Mouse (Mus musculus) kidney, postnatal 0 days (tissue): ENCODE results near the gene Gm28729. TPM values are rescaled to one million over a fixed set of nuclear protein-coding genes. Genes with fewer than 3 reads are reported as not detected.

ENCODE experiments used
- ATAC-seq: fragments of 200-750 bp; cut with Nextera tagmentation; replicated peaks from 2 replicates; pipeline ENCODE4 v1.8.0; 2017; ENCODE audit warnings: low read depth, moderate number of reproducible peaks, moderate TSS enrichment, moderate library complexity; ENCODE audit not compliant: low FRiP score
- DNase-seq: peaks from one replicate; pipeline ENCODE4 v3.0.0-alpha.2; 2016; ENCODE audit warnings: low spot score
- H3K27ac ChIP-seq: fragments of 300-500 bp; sonication (generic); 2 replicates; pipeline ENCODE4 v1.5.1; 2014; ENCODE audit warnings: mild to moderate bottlenecking
- H3K27me3 ChIP-seq: fragments of 300-500 bp; sonication (generic); 2 replicates; pipeline ENCODE4 v1.6.1; 2014; ENCODE audit warnings: low read length, mixed read lengths; ENCODE audit not compliant: insufficient read depth
- H3K36me3 ChIP-seq: fragments of 300-500 bp; sonication (generic); 2 replicates; pipeline ENCODE4 v1.6.1; 2014; ENCODE audit warnings: low read length, mixed read lengths; ENCODE audit not compliant: insufficient read depth
- H3K4me1 ChIP-seq: fragments of 300-500 bp; sonication (generic); replicated peaks from 2 replicates; pipeline ENCODE4 v1.6.1; 2014; ENCODE audit warnings: antibody characterized with exemption, low read length, mixed read lengths; ENCODE audit not compliant: insufficient read depth
- H3K4me2 ChIP-seq: fragments of 300-500 bp; sonication (generic); 2 replicates; pipeline ENCODE4 v1.6.1; 2014; ENCODE audit warnings: mild to moderate bottlenecking, low read length, moderate library complexity, mixed read lengths
- H3K4me3 ChIP-seq: fragments of 300-500 bp; sonication (generic); replicated peaks from 2 replicates; pipeline ENCODE4 v1.5.1; 2014; ENCODE audit warnings: low read depth, low read length
- H3K9ac ChIP-seq: fragments of 300-500 bp; sonication (generic); 2 replicates; pipeline ENCODE4 v1.6.1; 2014; ENCODE audit warnings: low read depth, low read length
- H3K9me3 ChIP-seq: fragments of 300-500 bp; sonication (generic); replicated peaks from 2 replicates; pipeline ENCODE4 v1.6.1; 2016; ENCODE audit warnings: low read length, inconsistent platforms, mixed read lengths
- CTCF ChIP-seq: IDR thresholded peaks from 2 replicates; pipeline ENCODE4 v1.5.1; 2016; ENCODE audit warnings: antibody characterized with exemption, low read depth, mild to moderate bottlenecking, moderate library complexity
- WGBS: fragments of 180-500 bp; shearing (Covaris S2); extraction: QIAGEN DNeasy Blood & Tissue Kit; methylation state at CpG from one replicate; pipeline ENCODE4 v1.1.7; 2014; 5-methylcytosine and 5-hydroxymethylcytosine counted together
- polyA plus RNA-seq: library from polyadenylated mRNA; unstranded; fragments of >200 nt; fragmentation: Nextera tagmentation; extraction: Ambion mirVana; gene quantifications from 2 replicates; pipeline ENCODE4 v1.2.1, GENCODE M21; 2015

The Gm28729 gene
- polyA plus RNA-seq, 1 experiment from 2014 or later: 0.09 TPM

DNA sequence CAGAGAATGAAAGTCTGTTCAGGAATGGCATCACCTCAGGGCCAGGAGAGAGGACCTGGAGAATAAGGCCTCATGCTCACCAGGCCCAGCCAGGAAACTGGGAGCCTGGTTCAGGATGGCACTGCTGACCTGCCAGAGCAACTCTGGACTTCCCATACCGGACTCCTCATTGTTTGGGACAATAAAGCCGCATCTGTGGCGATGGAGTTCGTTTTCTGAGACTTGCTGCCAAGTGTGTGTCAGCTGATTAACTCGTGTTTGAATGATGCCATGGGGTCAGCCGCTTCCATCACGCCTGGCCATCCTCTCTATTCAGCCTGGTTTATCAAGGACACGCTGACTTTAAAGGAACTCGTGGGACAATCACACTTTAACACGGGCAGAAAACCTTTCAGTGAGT lies 61.4 kb downstream of the Gm28729 start:
- H3K36me3 ChIP-seq: 0 out of 2 replicates have a peak, but pooled peaks cover 10% of the 10 kb centered on the region
- no peak overlapping the region for H3K27ac ChIP-seq
- no peaks in the 10 kb centered on the region for H3K27me3 ChIP-seq
- H3K4me3 ChIP-seq: no peak overlapping the region
- ATAC-seq: no peak
- H3K4me2 ChIP-seq: no peak overlapping the region
- no peak for DNase-seq
- TF ChIP-seq CTCF: no peak
- no peak overlapping the region for H3K9ac ChIP-seq
- no peaks in the 10 kb centered on the region for H3K4me1 ChIP-seq
- H3K9me3 ChIP-seq: no peaks in the 10 kb centered on the region
- 72% methylated on average over 10 of the region's 10 CpGs for WGBS

DNA sequence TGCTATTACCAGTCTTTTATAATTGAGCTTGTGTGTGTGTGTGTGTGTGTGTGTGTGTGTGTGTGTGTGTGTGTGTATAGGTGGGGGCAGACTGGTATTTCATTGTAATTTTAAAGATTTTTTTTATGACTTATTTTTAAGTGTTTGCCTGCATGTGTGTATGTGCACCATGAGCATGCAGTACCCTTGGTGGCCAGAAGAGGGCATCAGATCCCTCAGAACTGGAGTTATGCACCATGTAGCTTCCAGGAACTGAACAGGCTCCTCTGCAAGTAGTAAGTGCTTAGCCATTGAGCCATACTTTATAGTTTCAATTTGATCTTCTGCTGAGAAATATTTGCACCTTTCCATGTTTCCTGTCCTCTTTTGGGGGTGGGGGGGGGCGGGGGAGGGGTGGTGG lies 63.5 kb downstream of the Gm28729 start:
- no peak overlapping the region for H3K4me2 ChIP-seq
- DNase-seq (no peak), ATAC-seq (no peak)
- no peak overlapping the region for H3K9ac ChIP-seq
- 43% methylated on average over 1 of the region's 1 CpGs for WGBS
- no peaks in the 10 kb centered on the region for H3K4me1 ChIP-seq
- TF ChIP-seq CTCF: peak; percentile 49; the same call in 1 of the 2 replicates
- H3K27ac ChIP-seq: no peak overlapping the region
- no peak overlapping the region for H3K4me3 ChIP-seq
- no peaks in the 10 kb centered on the region for H3K27me3 ChIP-seq
- H3K9me3 ChIP-seq: no peaks in the 10 kb centered on the region
- no peaks in the 10 kb centered on the region for H3K36me3 ChIP-seq

DNA sequence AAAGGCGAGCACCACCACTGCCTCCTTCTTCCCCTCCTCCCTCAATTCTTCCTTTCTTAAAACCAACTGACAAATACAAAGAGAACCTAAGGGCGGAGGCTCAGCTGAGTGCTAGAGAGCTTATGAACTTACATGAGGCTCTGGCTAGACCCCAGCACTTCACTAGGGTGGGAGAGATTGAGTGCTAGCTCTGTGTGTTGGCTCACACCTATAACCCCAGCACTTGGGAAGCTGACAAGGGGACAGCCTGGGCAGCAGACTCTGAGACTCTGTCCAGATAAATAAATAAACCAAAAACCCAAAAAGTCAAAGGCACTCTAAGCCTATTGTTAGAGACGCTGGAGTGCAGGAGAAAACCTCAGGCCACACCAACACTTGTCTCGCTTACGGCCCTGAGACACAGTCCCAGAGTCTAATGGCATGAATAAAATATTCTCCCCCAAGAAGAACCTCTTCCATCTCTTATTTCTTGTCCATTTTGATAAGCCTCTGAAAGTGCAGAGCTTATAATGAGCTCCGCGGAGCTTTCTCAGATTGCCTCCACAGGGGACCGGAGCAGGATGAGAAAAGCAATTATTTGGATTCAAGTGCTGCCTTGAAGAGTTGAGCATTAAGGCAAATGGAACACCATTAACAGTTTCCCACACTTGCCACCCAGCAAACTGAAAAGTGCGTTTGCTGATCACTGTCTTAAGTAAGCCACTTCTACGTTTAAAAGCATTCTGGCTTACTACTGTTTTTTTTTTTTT lies 64.8 kb downstream of the Gm28729 start:
- Histone ChIP-seq H3K27ac (no peak overlapping the region), H3K27me3 (no peaks in the 10 kb centered on the region), H3K4me3 (no peak overlapping the region), H3K4me2 (no peak overlapping the region), H3K36me3 (no peaks in the 10 kb centered on the region), H3K9me3 (no peaks in the 10 kb centered on the region), H3K9ac (no peak overlapping the region), H3K4me1 (no peaks in the 10 kb centered on the region)
- DNase-seq: no peak
- no peak for ATAC-seq
- TF ChIP-seq CTCF: no peak
- WGBS: 90% methylated on average over 10 of the region's 10 CpGs

DNA sequence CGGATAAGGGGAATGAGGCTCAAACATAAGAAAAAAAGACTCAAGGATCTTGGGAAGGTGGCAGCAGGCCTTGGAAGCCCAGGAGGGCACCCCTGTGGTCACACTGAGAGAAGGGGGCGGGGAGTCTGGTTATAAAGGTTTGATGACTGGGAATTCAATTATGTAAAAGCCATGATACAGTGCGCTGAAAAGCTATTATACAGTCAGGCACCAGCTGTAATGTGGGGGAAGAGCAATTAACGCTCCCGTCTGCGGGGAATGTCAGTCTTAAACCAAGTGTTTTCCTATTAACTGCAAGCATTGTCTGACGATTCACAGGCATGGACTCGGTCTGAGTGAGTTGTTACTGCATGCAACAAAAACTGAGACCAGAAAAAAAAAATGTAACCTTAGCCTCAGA lies 69.4 kb downstream of the Gm28729 start:
- no peak overlapping the region for H3K27ac ChIP-seq
- H3K4me2 ChIP-seq: no peak overlapping the region
- H3K9me3 ChIP-seq: no peaks in the 10 kb centered on the region
- H3K36me3 ChIP-seq: no peaks in the 10 kb centered on the region
- no peak for ATAC-seq
- no peak for DNase-seq
- WGBS: 58% methylated on average over 8 of the region's 8 CpGs
- H3K4me1 ChIP-seq: no peaks in the 10 kb centered on the region
- TF ChIP-seq CTCF: no peak
- H3K4me3 ChIP-seq: no peak overlapping the region
- no peak overlapping the region for H3K9ac ChIP-seq
- no peaks in the 10 kb centered on the region for H3K27me3 ChIP-seq

DNA sequence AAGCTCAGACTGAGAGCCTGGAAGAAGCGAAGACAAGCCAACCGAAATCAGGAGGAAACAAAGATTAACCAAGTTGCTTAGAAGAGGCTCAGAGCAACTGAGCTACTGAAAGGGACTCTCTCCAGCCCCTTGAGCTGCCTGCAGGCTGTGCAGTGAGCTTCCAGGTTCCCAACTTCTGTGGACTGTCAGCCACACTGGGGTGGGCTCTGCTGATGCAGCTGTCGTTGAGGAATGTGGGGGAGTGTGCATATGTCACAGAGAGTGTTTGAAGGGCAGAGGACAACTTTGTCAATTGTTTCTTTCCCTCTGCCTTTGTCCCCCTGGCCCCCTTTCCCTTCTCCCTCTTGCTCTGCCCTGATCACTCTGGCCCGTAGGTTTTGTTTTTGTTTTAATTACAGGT lies 72.1 kb downstream of the Gm28729 start:
- DNase-seq (no peak), ATAC-seq (no peak)
- H3K9ac ChIP-seq: no peak overlapping the region
- no peaks in the 10 kb centered on the region for H3K27me3 ChIP-seq
- 65% methylated on average over 4 of the region's 4 CpGs for WGBS
- no peak for TF ChIP-seq CTCF
- H3K9me3 ChIP-seq: no peaks in the 10 kb centered on the region
- no peaks in the 10 kb centered on the region for H3K4me1 ChIP-seq
- H3K4me3 ChIP-seq: no peak overlapping the region
- no peak overlapping the region for H3K27ac ChIP-seq
- no peak overlapping the region for H3K4me2 ChIP-seq
- H3K36me3 ChIP-seq: no peaks in the 10 kb centered on the region

DNA sequence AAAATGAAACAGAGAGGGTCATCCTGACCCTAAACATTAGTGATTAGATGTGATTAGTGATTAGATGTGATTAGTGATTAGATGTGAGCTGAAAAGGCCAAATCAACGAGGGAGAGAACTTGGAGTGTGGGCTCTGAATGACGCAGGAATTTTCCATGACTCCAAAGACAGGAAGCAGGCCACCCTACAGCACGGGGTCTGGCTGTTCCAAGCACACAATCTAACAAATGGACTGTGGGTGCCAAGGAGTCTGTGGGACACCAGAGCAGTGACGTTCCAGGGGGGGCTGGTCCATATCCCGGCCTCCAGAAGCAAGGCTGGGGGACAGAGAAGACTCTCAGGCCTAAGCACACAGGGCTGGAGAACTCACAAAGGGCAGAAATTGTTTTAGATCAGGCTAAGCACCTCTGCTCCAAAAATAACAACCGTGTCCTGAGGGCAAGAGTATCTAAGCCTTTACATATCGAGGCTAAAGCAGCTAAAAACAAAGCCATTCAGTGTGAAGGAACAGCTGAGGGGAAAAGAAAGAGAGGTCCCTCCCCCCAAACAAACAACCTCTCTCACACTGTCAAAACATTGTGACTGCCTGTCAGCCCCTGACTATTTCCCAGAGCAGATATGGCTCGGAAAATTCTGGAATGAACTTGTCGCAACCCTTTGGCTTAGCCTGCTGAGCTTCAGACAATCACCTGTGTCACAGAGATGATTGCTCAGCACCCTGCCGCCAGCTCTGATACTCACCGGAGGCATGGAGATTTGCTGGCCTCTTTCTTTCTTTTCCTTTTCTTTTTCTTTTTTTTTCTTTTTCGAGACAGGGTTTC lies 74.0 kb downstream of the Gm28729 start:
- no peaks in the 10 kb centered on the region for H3K9me3 ChIP-seq
- H3K27me3 ChIP-seq: no peaks in the 10 kb centered on the region
- H3K36me3 ChIP-seq: no peaks in the 10 kb centered on the region
- TF ChIP-seq CTCF: no peak
- WGBS: 51% methylated on average over 12 of the region's 12 CpGs
- 0 out of 2 replicates have a peak overlapping the region, but pooled peaks have one; percentile 6 for H3K27ac ChIP-seq
- H3K4me1 ChIP-seq: no peaks in the 10 kb centered on the region
- H3K4me3 ChIP-seq: no peak overlapping the region
- H3K4me2 ChIP-seq: no peak overlapping the region
- DNase-seq: peak; percentile 46
- no peak overlapping the region for H3K9ac ChIP-seq
- 0 out of 2 replicates have a peak, but pooled peaks have one; percentile 46 for ATAC-seq
